Mouse (Mus musculus): ENCODE measurements at regions not wholly inside any gene's neighbourhood (a gene's known extent, or its start where the extent isn't known, plus 50 kb on each side); places are given as distances from the start of the nearest gene placed in this dataset.

GRCm38 (mm10) chr9:61549692-61550241, 177.6 kb downstream of the Tle3 start:
- Histone ChIP-seq H3K4me2 (replicated peaks; ENCODE audit: low read depth, low read length, severe bottlenecking) (no peak overlapping the region), H3K27me3 (ENCODE audit: control insufficient read depth, insufficient read depth, low read length) (no peaks in the 10 kb centered on the region), H3K9ac (ENCODE audit: low read depth, low read length, severe bottlenecking) (no peak overlapping the region), H3K4me3 (replicated peaks; ENCODE audit: low read length) (no peak overlapping the region), H3K9me3 (ENCODE audit: control insufficient read depth, low read length) (no peaks in the 10 kb centered on the region), H3K4me1 (ENCODE audit: control insufficient read depth, insufficient read depth, low read length) (peaks cover 7% of the 10 kb centered on the region; the same call in 1 of the 2 replicates), H3K36me3 (ENCODE audit: control insufficient read depth, insufficient read depth, low read length) (no peaks in the 10 kb centered on the region), H3K27ac (replicated peaks; ENCODE audit: low read depth, low read length) (no peak overlapping the region)
- WGBS, result 37% methylated on average over 5 of the region's 5 CpGs
- ATAC-seq (ENCODE audit: low FRiP score, low read depth) (no peak), DNase-seq (ENCODE audit: low spot score) (no peak)
- no peak for TF ChIP-seq POLR2A (IDR thresholded peaks at IDR 0.05; ENCODE audit: borderline replicate concordance, extremely low read depth, insufficient read depth, insufficient read length)

- TF ChIP-seq POLR2A (IDR thresholded peaks at IDR 0.05; ENCODE audit: borderline replicate concordance, extremely low read depth, insufficient read depth, insufficient read length), result no peak
- H3K9ac ChIP-seq (ENCODE audit: low read depth, low read length, severe bottlenecking), result no peak overlapping the region
- DNase-seq (ENCODE audit: low spot score), result peak; percentile 20
- 14% methylated on average over 21 of the region's 22 CpGs for WGBS
- peak overlapping the region; percentile 21; the same call in 1 of the 2 replicates for H3K4me2 ChIP-seq (replicated peaks; ENCODE audit: low read depth, low read length, severe bottlenecking)
- no peak overlapping the region for H3K27ac ChIP-seq (replicated peaks; ENCODE audit: low read depth, low read length)
- peaks cover 16% of the 10 kb centered on the region; the same call in 1 of the 2 replicates for H3K4me1 ChIP-seq (ENCODE audit: control insufficient read depth, insufficient read depth, low read length)
- H3K27me3 ChIP-seq (ENCODE audit: control insufficient read depth, insufficient read depth, low read length), result no peaks in the 10 kb centered on the region
- no peaks in the 10 kb centered on the region for H3K36me3 ChIP-seq (ENCODE audit: control insufficient read depth, insufficient read depth, low read length)
- no peak for ATAC-seq (ENCODE audit: low FRiP score, low read depth)
- no peak overlapping the region for H3K4me3 ChIP-seq (replicated peaks; ENCODE audit: low read length)
- H3K9me3 ChIP-seq (ENCODE audit: control insufficient read depth, low read length), result no peaks in the 10 kb centered on the region; the same call in 1 of the 2 replicates
Observed at GRCm38 (mm10) chr9:61537316-61538189, 165.4 kb downstream of the Tle3 start.

GRCm38 (mm10) chr9:61533237-61533636, 161.1 kb downstream of the Tle3 start:
- Histone ChIP-seq H3K4me3 (replicated peaks; ENCODE audit: low read length) (no peak overlapping the region), H3K27ac (replicated peaks; ENCODE audit: low read depth, low read length) (no peak overlapping the region), H3K9me3 (ENCODE audit: control insufficient read depth, low read length) (no peaks in the 10 kb centered on the region), H3K27me3 (ENCODE audit: control insufficient read depth, insufficient read depth, low read length) (no peaks in the 10 kb centered on the region), H3K4me1 (ENCODE audit: control insufficient read depth, insufficient read depth, low read length) (peaks cover 11% of the 10 kb centered on the region; the same call in 1 of the 2 replicates), H3K4me2 (replicated peaks; ENCODE audit: low read depth, low read length, severe bottlenecking) (no peak overlapping the region), H3K9ac (ENCODE audit: low read depth, low read length, severe bottlenecking) (no peak overlapping the region), H3K36me3 (ENCODE audit: control insufficient read depth, insufficient read depth, low read length) (no peaks in the 10 kb centered on the region)
- TF ChIP-seq POLR2A (IDR thresholded peaks at IDR 0.05; ENCODE audit: borderline replicate concordance, extremely low read depth, insufficient read depth, insufficient read length), result no peak
- ATAC-seq (ENCODE audit: low FRiP score, low read depth), result no peak
- no peak for DNase-seq (ENCODE audit: low spot score)
- WGBS, result 70% methylated on average over 9 of the region's 9 CpGs

- no peak overlapping the region for H3K4me2 ChIP-seq (replicated peaks; ENCODE audit: low read depth, low read length, severe bottlenecking)
- H3K36me3 ChIP-seq (ENCODE audit: control insufficient read depth, insufficient read depth, low read length), result no peaks in the 10 kb centered on the region
- no peak overlapping the region for H3K4me3 ChIP-seq (replicated peaks; ENCODE audit: low read length)
- H3K27ac ChIP-seq (replicated peaks; ENCODE audit: low read depth, low read length), result no peak overlapping the region
- DNase-seq (ENCODE audit: low spot score), result no peak
- no peaks in the 10 kb centered on the region for H3K9me3 ChIP-seq (ENCODE audit: control insufficient read depth, low read length)
- no peak for ATAC-seq (ENCODE audit: low FRiP score, low read depth)
- H3K4me1 ChIP-seq (ENCODE audit: control insufficient read depth, insufficient read depth, low read length), result peaks cover 10% of the 10 kb centered on the region
- H3K9ac ChIP-seq (ENCODE audit: low read depth, low read length, severe bottlenecking), result no peak overlapping the region
- WGBS, result 65% methylated on average over 4 of the region's 4 CpGs
- TF ChIP-seq POLR2A (IDR thresholded peaks at IDR 0.05; ENCODE audit: borderline replicate concordance, extremely low read depth, insufficient read depth, insufficient read length), result no peak
- no peaks in the 10 kb centered on the region for H3K27me3 ChIP-seq (ENCODE audit: control insufficient read depth, insufficient read depth, low read length)
Observed at GRCm38 (mm10) chr9:61530263-61531045, 158.3 kb downstream of the Tle3 start.

GRCm38 (mm10) chr9:61528286-61528865, 156.2 kb downstream of the Tle3 start:
- TF ChIP-seq POLR2A (IDR thresholded peaks at IDR 0.05; ENCODE audit: borderline replicate concordance, extremely low read depth, insufficient read depth, insufficient read length), result no peak
- no peak overlapping the region for H3K4me3 ChIP-seq (replicated peaks; ENCODE audit: low read length)
- H3K4me2 ChIP-seq (replicated peaks; ENCODE audit: low read depth, low read length, severe bottlenecking), result no peak overlapping the region
- ATAC-seq (ENCODE audit: low FRiP score, low read depth) (no peak), DNase-seq (ENCODE audit: low spot score) (no peak)
- H3K27me3 ChIP-seq (ENCODE audit: control insufficient read depth, insufficient read depth, low read length), result no peaks in the 10 kb centered on the region
- H3K36me3 ChIP-seq (ENCODE audit: control insufficient read depth, insufficient read depth, low read length), result no peaks in the 10 kb centered on the region
- no peak overlapping the region for H3K9ac ChIP-seq (ENCODE audit: low read depth, low read length, severe bottlenecking)
- 42% methylated on average over 12 of the region's 12 CpGs for WGBS
- no peak overlapping the region for H3K27ac ChIP-seq (replicated peaks; ENCODE audit: low read depth, low read length)
- peaks cover 10% of the 10 kb centered on the region for H3K4me1 ChIP-seq (ENCODE audit: control insufficient read depth, insufficient read depth, low read length)
- no peaks in the 10 kb centered on the region for H3K9me3 ChIP-seq (ENCODE audit: control insufficient read depth, low read length)

Data from limb, embryonic 14.5 days (tissue).